Mouse (Mus musculus) bone marrow, adult 2 months (tissue): Measurements from ENCODE around the gene Eif3k.

Source experiments
- CTCF ChIP-seq: fragments of 200-500 bp; IDR thresholded peaks from 2 replicates; pipeline ENCODE4 v1.5.1; 2011; ENCODE audit warnings: low read length, control low read depth; ENCODE audit not compliant: control insufficient read depth, insufficient read depth
- POLR2A ChIP-seq: fragments of 200-500 bp; IDR thresholded peaks from 2 replicates; pipeline ENCODE4 v1.6.1; 2011; ENCODE audit warnings: low read depth, mild to moderate bottlenecking, control low read depth, low read length, borderline replicate concordance; ENCODE audit not compliant: control insufficient read depth

DNA sequence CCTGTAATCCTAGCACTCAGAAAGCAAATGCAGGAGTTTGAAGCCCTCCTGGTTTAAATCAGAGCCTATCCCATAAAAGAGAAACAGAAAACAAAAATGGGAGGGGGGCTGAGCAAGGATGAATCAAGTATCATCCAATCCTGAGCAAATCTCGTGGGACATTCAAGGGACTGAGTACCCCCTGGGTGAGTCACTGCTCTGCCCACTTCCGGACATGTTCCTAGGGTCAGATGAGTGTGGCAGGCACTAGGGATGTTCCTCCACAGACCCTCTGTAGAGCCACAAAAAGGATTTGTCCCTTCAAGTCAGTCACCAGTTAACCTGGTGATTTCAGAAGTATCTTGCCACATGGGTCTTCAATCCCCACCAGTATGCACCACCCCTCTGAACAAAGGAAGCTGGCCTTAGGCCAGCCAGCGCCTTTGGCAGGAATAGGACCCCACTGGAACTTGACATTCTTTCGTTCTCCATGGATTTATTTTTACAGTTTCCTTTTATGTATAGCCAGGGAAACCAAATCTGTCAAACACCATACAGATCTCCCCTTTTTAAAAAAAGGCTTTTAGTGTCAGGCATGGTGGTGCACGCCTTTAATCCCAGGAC lies 26.3 kb downstream of the Eif3k start:
- TF ChIP-seq CTCF (no peak), POLR2A (no peak)
